Mouse (Mus musculus) MEL (cell line): ENCODE measurements at regions not wholly inside any gene's neighbourhood (a gene's known extent, or its start where the extent isn't known, plus 50 kb on each side); places are given as distances from the start of the nearest gene placed in this dataset.

Experiments
- DNase-seq: peaks from one replicate; pipeline ENCODE4 v3.0.0; 2011; ENCODE audit warnings: low read depth, low spot score
- H3K27ac ChIP-seq: 2 replicates; pipeline ENCODE4 v1.5.1; 2012; ENCODE audit warnings: low read depth, mild to moderate bottlenecking, control low read depth, low read length, moderate library complexity; ENCODE audit not compliant: control insufficient read depth
- H3K27me3 ChIP-seq, 2 experiments: fragments of 150-350 bp in 1 of 2; sonication (generic) in 1 of 2; 2 replicates each; pipeline ENCODE4 v1.6.1; 2012; ENCODE audit warnings: low read length in 2 of 2, mild to moderate bottlenecking in 2 of 2, improper control_type of control experiment in 1 of 2, moderate library complexity in 1 of 2; ENCODE audit not compliant: insufficient read depth in 2 of 2, control insufficient read depth in 1 of 2
- H3K36me3 ChIP-seq, 2 experiments: 2 replicates each; pipeline ENCODE4 v1.6.1; 2012 to 2014; ENCODE audit warnings: low read length in 2 of 2, improper control_type of control experiment in 1 of 2, inconsistent platforms in 1 of 2, mild to moderate bottlenecking in 1 of 2; ENCODE audit not compliant: insufficient read depth in 2 of 2, control insufficient read depth in 1 of 2
- H3K4me1 ChIP-seq, 2 experiments: fragments of 150-350 bp in 1 of 2; sonication (generic) in 1 of 2; 2 replicates each; pipeline ENCODE4 v1.6.1; 2012; ENCODE audit warnings: low read length in 2 of 2, improper control_type of control experiment in 1 of 2, mild to moderate bottlenecking in 1 of 2; ENCODE audit not compliant: insufficient read depth in 2 of 2, control insufficient read depth in 1 of 2
- H3K4me3 ChIP-seq, 2 experiments: fragments of 150-350 bp in 1 of 2; sonication (generic) in 1 of 2; 2 replicates each; pipeline ENCODE4 v1.5.1; 2012; ENCODE audit warnings: low read depth in 2 of 2, low read length in 2 of 2, mild to moderate bottlenecking in 2 of 2, moderate library complexity in 2 of 2, control low read depth in 1 of 2, improper control_type of control experiment in 1 of 2; ENCODE audit not compliant: control insufficient read depth in 1 of 2, insufficient read depth in 1 of 2
- H3K79me2 ChIP-seq: 2 replicates; pipeline ENCODE4 v1.6.1; 2012; ENCODE audit warnings: mild to moderate bottlenecking, low read length, moderate library complexity; ENCODE audit not compliant: control insufficient read depth, poor library complexity, insufficient read depth
- H3K9ac ChIP-seq: 2 replicates; pipeline ENCODE4 v1.6.1; 2012; ENCODE audit warnings: low read depth, mild to moderate bottlenecking, control low read depth, low read length, moderate library complexity; ENCODE audit not compliant: control insufficient read depth, poor library complexity, severe bottlenecking
- H3K9me3 ChIP-seq: fragments of 150-350 bp; sonication (generic); replicated peaks from 2 replicates; pipeline ENCODE4 v1.6.1; 2012; ENCODE audit warnings: mild to moderate bottlenecking, low read length, improper control_type of control experiment, moderate library complexity; ENCODE audit not compliant: insufficient read depth
- CHD1 ChIP-seq: IDR thresholded peaks from 2 replicates; pipeline ENCODE4 v1.6.1; 2012; ENCODE audit warnings: low read depth, mild to moderate bottlenecking, inconsistent platforms, low read length, improper control_type of control experiment
- CTCF ChIP-seq, 3 experiments: IDR thresholded peaks in 2 of 3; conservative IDR thresholded peaks in 1 of 3; 2 replicates each; pipeline ENCODE4 v1.5.1; 2011 to 2012; ENCODE audit warnings: low read length in 3 of 3, low read depth in 2 of 3, mild to moderate bottlenecking in 2 of 3, improper control_type of control experiment in 1 of 3, inconsistent platforms in 1 of 3, mixed read lengths in 1 of 3, moderate library complexity in 1 of 3; ENCODE audit not compliant: control insufficient read depth in 1 of 3, insufficient read depth in 1 of 3, poor library complexity in 1 of 3, severe bottlenecking in 1 of 3
- ELF1 ChIP-seq: IDR thresholded peaks from 2 replicates; pipeline ENCODE4 v1.6.1; 2014; ENCODE audit warnings: low read depth, mild to moderate bottlenecking, inconsistent platforms, low read length, improper control_type of control experiment, moderate library complexity
- EP300 ChIP-seq, 2 experiments: IDR thresholded peaks; 2 replicates each; pipeline ENCODE4 v1.6.1; 2011; ENCODE audit warnings: improper control_type of control experiment in 2 of 2, low read length in 2 of 2, low read depth in 1 of 2, mild to moderate bottlenecking in 1 of 2
- ETS1 ChIP-seq: IDR thresholded peaks from 2 replicates; pipeline ENCODE4 v1.6.1; 2012; ENCODE audit warnings: low read depth, mild to moderate bottlenecking, inconsistent platforms, low read length, improper control_type of control experiment, moderate library complexity
- GABPA ChIP-seq: IDR thresholded peaks from 2 replicates; pipeline ENCODE4 v1.6.1; 2012; ENCODE audit warnings: low read depth, mild to moderate bottlenecking, inconsistent platforms, low read length, improper control_type of control experiment, moderate library complexity
- GATA1 ChIP-seq: IDR thresholded peaks from 2 replicates; pipeline ENCODE4 v1.6.1; 2011; ENCODE audit warnings: low read depth, low read length, improper control_type of control experiment
- HCFC1 ChIP-seq: IDR thresholded peaks from 2 replicates; pipeline ENCODE4 v1.6.1; 2012; ENCODE audit warnings: low read depth, mild to moderate bottlenecking, inconsistent platforms, low read length, improper control_type of control experiment, moderate library complexity
- JUND ChIP-seq: IDR thresholded peaks from 2 replicates; pipeline ENCODE4 v1.6.1; 2011; ENCODE audit warnings: low read depth, mild to moderate bottlenecking, improper control_type of control experiment, low read length
- KAT2A ChIP-seq: conservative IDR thresholded peaks from 2 replicates; pipeline ENCODE4 v1.6.1; 2012; ENCODE audit warnings: low read depth, low read length, improper control_type of control experiment, inconsistent platforms
- MAZ ChIP-seq: IDR thresholded peaks from 2 replicates; pipeline ENCODE4 v1.6.1; 2012; ENCODE audit warnings: low read depth, mild to moderate bottlenecking, inconsistent platforms, low read length, improper control_type of control experiment
- MEF2A ChIP-seq: IDR thresholded peaks from 2 replicates; pipeline ENCODE4 v1.6.1; 2014; ENCODE audit warnings: low read depth, mild to moderate bottlenecking, inconsistent platforms, low read length, improper control_type of control experiment; ENCODE audit not compliant: poor library complexity, insufficient replicate concordance, severe bottlenecking; ENCODE audit errors: extremely low read depth
- NELFE ChIP-seq: IDR thresholded peaks from 2 replicates; pipeline ENCODE4 v1.6.1; 2011; ENCODE audit warnings: low read depth, low read length, improper control_type of control experiment
- NRF1 ChIP-seq: IDR thresholded peaks from 2 replicates; pipeline ENCODE4 v1.6.1; 2014; ENCODE audit warnings: low read depth, mild to moderate bottlenecking, inconsistent platforms, low read length, improper control_type of control experiment, moderate library complexity; ENCODE audit not compliant: poor library complexity, insufficient read depth, severe bottlenecking
- POLR2A ChIP-seq, 2 experiments: IDR thresholded peaks; 2 replicates each; pipeline ENCODE4 v1.6.1; 2011 to 2012; ENCODE audit warnings: low read length in 2 of 2, mild to moderate bottlenecking in 2 of 2, control low read depth in 1 of 2, improper control_type of control experiment in 1 of 2, low read depth in 1 of 2, moderate library complexity in 1 of 2; ENCODE audit not compliant: control insufficient read depth in 1 of 2, insufficient read depth in 1 of 2, poor library complexity in 1 of 2
- POLR2AphosphoS2 ChIP-seq: IDR thresholded peaks from 2 replicates; pipeline ENCODE4 v1.6.1; 2011; ENCODE audit warnings: low read length, improper control_type of control experiment
- POLR2AphosphoS5 ChIP-seq: IDR thresholded peaks from 2 replicates; pipeline ENCODE4 v1.6.1; 2012; ENCODE audit warnings: low read depth, borderline replicate concordance, mild to moderate bottlenecking, inconsistent platforms, low read length, moderate library complexity, mixed read lengths
- RAD21 ChIP-seq: IDR thresholded peaks from 2 replicates; pipeline ENCODE4 v1.6.1; 2011; ENCODE audit warnings: mild to moderate bottlenecking, low read depth, low read length, improper control_type of control experiment
- RCOR1 ChIP-seq: IDR thresholded peaks from 2 replicates; pipeline ENCODE4 v1.6.1; 2012; ENCODE audit warnings: low read depth, mild to moderate bottlenecking, inconsistent platforms, low read length, improper control_type of control experiment
- SIN3A ChIP-seq: IDR thresholded peaks from 2 replicates; pipeline ENCODE4 v1.6.1; 2012; ENCODE audit warnings: low read length, improper control_type of control experiment, inconsistent platforms
- SMC3 ChIP-seq: IDR thresholded peaks from 2 replicates; pipeline ENCODE4 v1.6.1; 2011; ENCODE audit warnings: low read depth, low read length, improper control_type of control experiment
- TBP ChIP-seq: IDR thresholded peaks from 2 replicates; pipeline ENCODE4 v1.8.0; 2011; ENCODE audit warnings: low read depth, low read length, improper control_type of control experiment
- TCF12 ChIP-seq: IDR thresholded peaks from 2 replicates; pipeline ENCODE4 v1.6.1; 2014; ENCODE audit warnings: low read depth, mild to moderate bottlenecking, inconsistent platforms, low read length, improper control_type of control experiment, moderate library complexity
- UBTF ChIP-seq: IDR thresholded peaks from 2 replicates; pipeline ENCODE4 v1.6.1; 2012; ENCODE audit warnings: low read depth, mild to moderate bottlenecking, inconsistent platforms, low read length, improper control_type of control experiment, moderate library complexity, borderline replicate concordance; ENCODE audit not compliant: insufficient read depth
- ZKSCAN1 ChIP-seq: IDR thresholded peaks from 2 replicates; pipeline ENCODE4 v1.6.1; 2012; ENCODE audit warnings: low read depth, mild to moderate bottlenecking, inconsistent platforms, low read length, improper control_type of control experiment, moderate library complexity
- ZMIZ1 ChIP-seq: IDR thresholded peaks from 2 replicates; pipeline ENCODE4 v1.6.1; 2012; ENCODE audit warnings: low read depth, mild to moderate bottlenecking, inconsistent platforms, low read length, improper control_type of control experiment, moderate library complexity
- ZNF384 ChIP-seq: IDR thresholded peaks from 2 replicates; pipeline ENCODE4 v1.6.1; 2012; ENCODE audit warnings: low read depth, mild to moderate bottlenecking, inconsistent platforms, low read length, improper control_type of control experiment

GRCm38 (mm10) chr3:83699751-83700150 lies 66.4 kb upstream of the Sfrp2 start:
- H3K4me1 ChIP-seq = no peaks in the 10 kb centered on the region
- no peak for TF ChIP-seq JUND
- TF ChIP-seq TCF12 = no peak
- no peak for TF ChIP-seq UBTF
- TF ChIP-seq SMC3 = no peak
- TF ChIP-seq ZMIZ1 = no peak
- TF ChIP-seq EP300 (IDR thresholded peaks at IDR 0.05; ENCODE audit: low read depth in 1 of 2, low read length in 2 of 2) = no peak
- TF ChIP-seq HCFC1 = no peak
- no peak for TF ChIP-seq CTCF (IDR thresholded peaks at IDR 0.05 in 2 of 3, conservative IDR thresholded peaks at IDR 0.05 in 1 of 3; ENCODE audit: control insufficient read depth in 1 of 3, insufficient read depth in 1 of 3, low read depth in 2 of 3, low read length in 3 of 3, poor library complexity in 1 of 3, severe bottlenecking in 1 of 3)
- TF ChIP-seq POLR2AphosphoS2 = no peak
- TF ChIP-seq GATA1 = no peak
- TF ChIP-seq RAD21 = no peak
- no peak for TF ChIP-seq TBP
- TF ChIP-seq, all 39 proteins: peak for 0
- Histone ChIP-seq H3K36me3 (no peaks in the 10 kb centered on the region), H3K27ac (no peak overlapping the region), H3K9ac (no peak overlapping the region), H3K4me3 (no peak overlapping the region), H3K9me3 (no peaks in the 10 kb centered on the region), H3K79me2 (no peaks in the 10 kb centered on the region), H3K27me3 (no peaks in the 10 kb centered on the region)
- DNase-seq = no peak

DNA sequence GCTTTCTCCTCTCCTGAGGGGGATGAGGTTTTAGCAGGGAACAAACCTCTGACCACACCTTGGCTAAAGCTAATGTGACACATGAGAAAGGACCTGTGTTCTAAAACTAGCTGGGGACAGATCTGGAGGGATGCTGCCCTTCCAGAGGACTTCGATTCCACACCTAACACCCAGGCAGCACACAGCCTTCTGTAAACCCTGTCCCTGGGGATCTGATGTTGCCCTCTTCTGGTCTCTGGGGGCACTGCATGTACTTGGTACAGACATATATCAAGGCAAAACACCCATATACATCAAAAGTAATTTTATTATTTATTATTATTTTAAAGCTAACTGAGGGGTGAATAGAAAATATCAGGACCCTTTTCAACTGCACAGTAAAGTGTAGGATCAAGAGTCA lies 65.0 kb upstream of the Sfrp2 start:
- H3K9me3 ChIP-seq = no peaks in the 10 kb centered on the region
- no peaks in the 10 kb centered on the region for H3K79me2 ChIP-seq
- no peaks in the 10 kb centered on the region for H3K4me1 ChIP-seq
- H3K27me3 ChIP-seq = no peaks in the 10 kb centered on the region
- TF ChIP-seq ELF1 = no peak
- no peak for TF ChIP-seq TBP
- TF ChIP-seq CTCF (IDR thresholded peaks at IDR 0.05 in 2 of 3, conservative IDR thresholded peaks at IDR 0.05 in 1 of 3; ENCODE audit: control insufficient read depth in 1 of 3, insufficient read depth in 1 of 3, low read depth in 2 of 3, low read length in 3 of 3, poor library complexity in 1 of 3, severe bottlenecking in 1 of 3) = peak in 2 of 3 experiments; percentile 12 to 33; a peak in 4 of 6 replicates
- no peak for TF ChIP-seq NRF1
- DNase-seq = peak; percentile 6
- no peak overlapping the region for H3K27ac ChIP-seq
- H3K9ac ChIP-seq = no peak overlapping the region
- no peaks in the 10 kb centered on the region for H3K36me3 ChIP-seq
- H3K4me3 ChIP-seq = no peak overlapping the region

DNA sequence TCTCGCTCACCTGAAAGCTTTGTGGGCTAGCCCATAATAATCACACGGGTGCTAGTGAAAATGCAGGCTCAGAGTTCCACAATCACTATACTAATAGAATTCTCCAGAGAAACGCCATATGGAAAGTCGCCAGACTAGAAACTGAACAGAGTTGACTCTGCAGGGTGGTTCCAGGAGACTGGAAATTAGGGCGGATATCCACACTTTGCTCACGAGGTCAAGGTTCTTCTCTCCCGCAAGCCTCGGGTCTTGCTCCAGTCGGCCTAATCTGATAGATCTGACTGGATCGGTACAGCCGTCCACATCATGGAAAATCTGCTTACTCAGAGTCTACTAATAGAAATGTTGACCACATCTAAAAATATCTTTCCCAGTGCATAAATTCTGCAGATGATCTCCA lies 61.6 kb upstream of the Sfrp2 start:
- no peak overlapping the region for H3K9ac ChIP-seq
- H3K27me3 ChIP-seq = no peaks in the 10 kb centered on the region
- H3K79me2 ChIP-seq = no peaks in the 10 kb centered on the region
- H3K27ac ChIP-seq = no peak overlapping the region
- H3K4me1 ChIP-seq = no peaks in the 10 kb centered on the region
- no peak for DNase-seq
- H3K9me3 ChIP-seq = no peaks in the 10 kb centered on the region
- H3K36me3 ChIP-seq = no peaks in the 10 kb centered on the region
- no peak overlapping the region for H3K4me3 ChIP-seq
- no peak for TF ChIP-seq ZNF384
- no peak for TF ChIP-seq POLR2A (IDR thresholded peaks at IDR 0.05; ENCODE audit: control insufficient read depth in 1 of 2, insufficient read depth in 1 of 2, low read depth in 1 of 2, low read length in 2 of 2, poor library complexity in 1 of 2)
- no peak for TF ChIP-seq NELFE
- no peak for TF ChIP-seq POLR2AphosphoS2
- TF ChIP-seq TBP = no peak
- TF ChIP-seq CHD1 = no peak
- TF ChIP-seq RCOR1 = no peak
- TF ChIP-seq KAT2A = no peak
- no peak for TF ChIP-seq SIN3A
- TF ChIP-seq MAZ = no peak
- TF ChIP-seq ETS1 = no peak
- TF ChIP-seq ZKSCAN1 = no peak
- no peak for TF ChIP-seq GABPA
- TF ChIP-seq MEF2A = no peak
- no peak for TF ChIP-seq POLR2AphosphoS5
